Mouse (Mus musculus) mouse trophoblast stem cell (cell line): ENCODE measurements around the gene Esrrg.

Source experiments
- in situ Hi-C, 2 experiments: fragments of 300-500 bp; cut with MseI, MboI; formaldehyde crosslinking; loops; 2 replicates in 1 of 2; 3 replicates in 1 of 2; pipeline ENCODE4 v1.15.1; 2025

Esrrg gene

GRCm38 (mm10) chr1:187608261-187608921 is at the start of gene Esrrg:
Esrrg (plus strand) TSS chr1:187608791.
- in situ Hi-C loops, result no loop called here

DNA sequence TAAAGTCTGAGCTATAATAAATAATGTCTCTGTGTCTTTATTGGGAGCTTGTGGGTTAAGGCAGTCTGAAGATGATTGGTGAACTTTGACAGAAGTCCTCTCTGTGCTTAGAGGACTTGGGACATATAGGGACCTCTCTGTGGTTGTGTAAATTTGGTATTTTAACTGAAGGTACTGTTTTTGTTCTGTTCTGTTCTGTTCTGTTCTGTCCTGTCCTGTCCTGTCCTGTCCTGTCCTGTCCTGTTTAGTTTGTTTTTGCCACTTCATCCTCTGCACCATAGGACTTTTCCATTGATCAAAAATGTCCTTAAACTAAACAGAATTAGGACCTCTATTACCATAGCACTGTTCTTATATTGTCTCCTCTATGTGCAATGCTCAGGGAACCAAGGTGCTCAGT is 24.6 kb upstream of the Esrrg start:
- in situ Hi-C loops, result no loop called here

- in situ Hi-C loops, result no loop called here
Measured at GRCm38 (mm10) chr1:187586541-187587075, 22.0 kb upstream of the Esrrg start.

- in situ Hi-C loops, result no loop called here
Measured at GRCm38 (mm10) chr1:187602942-187603341, 5.6 kb upstream of the Esrrg start.

- in situ Hi-C loops, result no loop called here
Measured at GRCm38 (mm10) chr1:187604063-187604484, 4.5 kb upstream of the Esrrg start.

GRCm38 (mm10) chr1:187604691-187605310 is 3.8 kb upstream of the Esrrg start:
- in situ Hi-C loops, result no loop called here

GRCm38 (mm10) chr1:187605391-187606270 is 3.0 kb upstream of the Esrrg start:
- in situ Hi-C loops, result no loop called here

GRCm38 (mm10) chr1:187606271-187607040 is 2.1 kb upstream of the Esrrg start:
- in situ Hi-C loops, result no loop called here

GRCm38 (mm10) chr1:187607065-187608047 is 1.2 kb upstream of the Esrrg start:
- in situ Hi-C loops, result no loop called here

DNA sequence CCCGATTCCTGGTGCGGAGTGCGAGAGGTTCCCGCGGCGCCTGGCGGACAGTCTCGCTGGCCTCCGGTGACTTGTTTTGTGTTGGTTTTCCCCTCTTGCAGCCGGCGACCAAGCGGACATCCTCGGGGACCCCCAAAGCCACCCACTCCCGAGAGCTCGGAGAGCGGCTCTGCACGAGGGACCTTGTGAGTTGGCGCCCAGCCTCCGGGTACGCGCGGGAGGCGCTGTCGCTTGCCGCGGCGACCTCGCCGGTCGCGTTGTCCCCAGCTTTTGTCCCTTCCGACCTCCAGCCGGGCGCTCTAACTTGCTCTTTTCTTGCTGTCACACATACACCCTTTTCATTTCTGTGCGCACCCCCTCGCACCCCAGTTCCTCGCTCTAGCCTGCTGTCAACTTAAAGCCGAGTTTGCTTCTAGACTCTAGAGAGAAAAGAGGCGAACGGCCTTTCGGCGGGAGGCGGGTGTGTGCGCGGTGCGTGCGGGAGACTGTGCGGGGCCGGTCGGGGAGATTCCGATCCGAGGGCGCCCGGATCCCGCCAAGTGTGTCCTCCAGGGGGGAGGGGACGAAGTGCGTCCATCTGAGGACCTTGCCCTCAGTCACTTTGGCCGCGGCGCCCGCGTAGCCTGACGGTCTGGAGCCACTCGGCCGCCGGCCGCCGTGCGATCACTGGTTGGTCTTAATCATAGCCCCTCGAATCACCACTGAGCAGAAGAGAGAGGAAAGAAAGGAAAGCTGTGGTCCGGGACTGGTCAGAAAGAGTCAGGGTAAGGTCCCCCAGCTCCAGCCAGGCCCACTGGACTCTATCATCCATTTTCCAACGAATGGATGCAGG is 646 bp downstream of the Esrrg start:
- in situ Hi-C loops, result no loop called here

GRCm38 (mm10) chr1:187609853-187610230 is 1.3 kb downstream of the Esrrg start:
- in situ Hi-C loops, result no loop called here

DNA sequence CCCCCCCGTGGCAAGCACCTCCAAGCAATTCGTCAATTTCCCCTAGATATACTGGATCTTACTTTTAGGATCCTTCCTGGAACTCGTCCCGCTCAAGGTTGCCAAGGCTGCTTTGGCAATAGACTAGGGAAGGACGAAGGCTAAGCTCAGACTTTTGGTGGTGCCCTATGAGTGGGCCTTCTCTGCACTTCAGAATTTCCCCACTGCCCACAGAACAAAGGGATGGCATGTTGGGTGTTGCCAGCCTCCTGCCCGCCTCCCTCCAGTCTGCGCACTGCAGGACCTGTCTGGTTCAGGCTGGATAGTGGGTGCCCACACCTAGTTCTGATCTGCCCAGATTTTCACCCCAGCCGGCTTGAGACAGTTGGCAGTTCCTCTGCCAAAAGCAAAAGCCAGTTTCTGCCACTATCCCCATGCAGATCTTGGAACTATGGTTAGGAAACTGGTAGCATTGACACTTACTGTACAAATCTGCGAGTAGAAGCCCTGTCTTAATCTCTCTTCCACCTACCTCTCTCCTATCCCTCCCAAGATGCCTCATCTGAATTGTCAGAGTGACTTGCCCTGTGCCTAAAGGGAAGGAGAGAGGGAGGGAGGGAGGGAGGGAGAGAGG is 1.9 kb downstream of the Esrrg start:
- in situ Hi-C loops, result no loop called here

DNA sequence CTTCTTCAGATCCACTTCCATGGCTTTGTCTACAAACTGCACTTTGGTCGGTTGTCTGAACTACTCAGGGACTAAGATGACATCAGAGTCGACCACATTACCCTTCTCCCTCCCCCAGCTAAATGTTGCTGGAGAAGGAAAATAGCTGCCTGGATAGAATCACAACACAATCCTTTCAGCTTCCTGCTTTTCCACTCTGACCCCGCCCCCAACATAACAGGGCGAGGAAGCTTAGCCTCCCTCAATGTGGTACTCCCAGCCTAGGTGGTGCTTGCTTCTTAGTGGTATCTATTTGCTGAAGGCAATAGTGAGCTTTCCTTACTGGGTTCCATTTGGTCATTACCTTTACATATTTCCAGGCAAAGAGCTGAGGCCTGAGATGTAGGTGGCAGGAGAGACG is 3.3 kb downstream of the Esrrg start:
- in situ Hi-C loops, result no loop called here

DNA sequence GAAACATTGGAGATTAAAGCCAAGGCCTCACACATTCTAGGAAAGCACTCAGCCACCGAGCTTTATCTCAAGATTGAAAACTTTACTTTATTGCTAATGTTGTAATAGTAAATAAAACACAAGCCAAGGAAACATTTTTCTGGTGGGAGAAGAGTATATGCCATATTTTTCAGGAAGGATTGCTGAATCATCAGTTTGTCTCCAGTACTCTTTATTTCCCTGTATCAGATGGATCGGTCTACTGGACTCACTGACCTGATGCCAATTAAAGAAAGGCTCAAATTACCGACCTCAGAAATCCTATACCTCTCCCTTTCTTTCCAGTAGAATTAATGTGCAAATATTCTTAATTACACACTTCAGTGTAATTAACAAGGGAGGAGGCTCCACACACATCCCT is 4.7 kb downstream of the Esrrg start:
- in situ Hi-C loops, result no loop called here

- in situ Hi-C loops, result no loop called here
Measured at GRCm38 (mm10) chr1:187623981-187624380, 15.4 kb downstream of the Esrrg start.

- in situ Hi-C loops, result no loop called here
Measured at GRCm38 (mm10) chr1:187630361-187630760, 21.8 kb downstream of the Esrrg start.

- in situ Hi-C loops, result no loop called here
Measured at GRCm38 (mm10) chr1:187631486-187631885, 22.9 kb downstream of the Esrrg start.

- in situ Hi-C loops, result no loop called here
Measured at GRCm38 (mm10) chr1:187645258-187645657, 36.7 kb downstream of the Esrrg start.

DNA sequence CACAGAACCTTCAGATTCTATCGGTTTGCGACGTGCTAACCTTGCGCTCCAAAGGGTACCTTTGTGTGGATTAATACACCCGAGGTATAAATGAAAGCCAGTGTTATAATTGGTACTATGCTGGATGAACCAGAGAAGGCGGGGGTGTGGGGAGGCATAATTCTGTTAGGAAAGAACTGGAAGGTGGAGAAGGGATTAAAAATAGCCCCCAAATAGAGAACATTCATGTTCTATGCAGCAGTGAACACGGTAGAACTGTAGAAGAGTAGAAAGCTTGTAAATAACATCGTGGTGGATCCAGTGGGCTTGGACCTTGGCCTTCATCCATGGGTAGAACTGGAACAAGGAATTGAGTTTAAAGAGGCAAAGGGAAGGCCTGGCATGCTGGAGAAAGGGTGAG is 40.0 kb downstream of the Esrrg start:
- in situ Hi-C loops, result no loop called here
